Mouse (Mus musculus): ENCODE data around the gene Prnp. TPM values are rescaled to one million over a fixed set of nuclear protein-coding genes. Genes with fewer than 3 reads are reported as not detected.

Prnp gene
- polyA plus RNA-seq, 1 experiment from 2014 or later, result 205 TPM

GRCm38 (mm10) chr2:131971098-131971497 is 61.4 kb downstream of the Prnp start:
- Histone ChIP-seq H3K27ac (ENCODE audit: low read length) (no peak overlapping the region), H3K4me3 (replicated peaks; ENCODE audit: low read length) (no peak overlapping the region), H3K9ac (replicated peaks; ENCODE audit: low read depth, low read length) (no peak overlapping the region), H3K9me3 (ENCODE audit: control insufficient read depth, low read length) (no peaks in the 10 kb centered on the region), H3K4me2 (ENCODE audit: low read length) (no peak overlapping the region), H3K27me3 (replicated peaks; ENCODE audit: control insufficient read depth, insufficient read depth, low read length) (no peaks in the 10 kb centered on the region), H3K4me1 (replicated peaks; ENCODE audit: control insufficient read depth, insufficient read depth, low read length) (no peaks in the 10 kb centered on the region), H3K36me3 (ENCODE audit: control insufficient read depth, insufficient read depth) (no peaks in the 10 kb centered on the region)
- ATAC-seq, result no peak
- 72% methylated on average over 4 of the region's 4 CpGs for WGBS

GRCm38 (mm10) chr2:131976663-131977062 is 66.9 kb downstream of the Prnp start:
- H3K27me3 ChIP-seq (replicated peaks; ENCODE audit: control insufficient read depth, insufficient read depth, low read length), result no peaks in the 10 kb centered on the region
- no peak overlapping the region for H3K4me2 ChIP-seq (ENCODE audit: low read length)
- WGBS, result 82% methylated on average over 3 of the region's 3 CpGs
- no peaks in the 10 kb centered on the region for H3K4me1 ChIP-seq (replicated peaks; ENCODE audit: control insufficient read depth, insufficient read depth, low read length)
- no peaks in the 10 kb centered on the region for H3K9me3 ChIP-seq (ENCODE audit: control insufficient read depth, low read length)
- H3K4me3 ChIP-seq (replicated peaks; ENCODE audit: low read length), result no peak overlapping the region
- no peaks in the 10 kb centered on the region for H3K36me3 ChIP-seq (ENCODE audit: control insufficient read depth, insufficient read depth)
- H3K27ac ChIP-seq (ENCODE audit: low read length), result no peak overlapping the region
- no peak for ATAC-seq
- no peak overlapping the region for H3K9ac ChIP-seq (replicated peaks; ENCODE audit: low read depth, low read length)

GRCm38 (mm10) chr2:131980866-131981265 is 71.1 kb downstream of the Prnp start:
- H3K36me3 ChIP-seq (ENCODE audit: control insufficient read depth, insufficient read depth), result no peaks in the 10 kb centered on the region
- no peaks in the 10 kb centered on the region for H3K4me1 ChIP-seq (replicated peaks; ENCODE audit: control insufficient read depth, insufficient read depth, low read length)
- no peaks in the 10 kb centered on the region for H3K9me3 ChIP-seq (ENCODE audit: control insufficient read depth, low read length)
- no peak overlapping the region for H3K4me2 ChIP-seq (ENCODE audit: low read length)
- H3K4me3 ChIP-seq (replicated peaks; ENCODE audit: low read length), result no peak overlapping the region
- no peak overlapping the region for H3K27ac ChIP-seq (ENCODE audit: low read length)
- H3K9ac ChIP-seq (replicated peaks; ENCODE audit: low read depth, low read length), result no peak overlapping the region
- no peaks in the 10 kb centered on the region for H3K27me3 ChIP-seq (replicated peaks; ENCODE audit: control insufficient read depth, insufficient read depth, low read length)
- WGBS, result 43% methylated on average over 9 of the region's 9 CpGs
- no peak for ATAC-seq

GRCm38 (mm10) chr2:131982546-131983196 is 72.9 kb downstream of the Prnp start:
- no peak overlapping the region for H3K9ac ChIP-seq (replicated peaks; ENCODE audit: low read depth, low read length)
- no peaks in the 10 kb centered on the region for H3K27me3 ChIP-seq (replicated peaks; ENCODE audit: control insufficient read depth, insufficient read depth, low read length)
- no peak overlapping the region for H3K27ac ChIP-seq (ENCODE audit: low read length)
- H3K4me1 ChIP-seq (replicated peaks; ENCODE audit: control insufficient read depth, insufficient read depth, low read length), result no peaks in the 10 kb centered on the region
- H3K9me3 ChIP-seq (ENCODE audit: control insufficient read depth, low read length), result no peaks in the 10 kb centered on the region
- no peak overlapping the region for H3K4me3 ChIP-seq (replicated peaks; ENCODE audit: low read length)
- H3K36me3 ChIP-seq (ENCODE audit: control insufficient read depth, insufficient read depth), result no peaks in the 10 kb centered on the region
- H3K4me2 ChIP-seq (ENCODE audit: low read length), result no peak overlapping the region
- ATAC-seq, result peak; percentile 88
- WGBS, result 18% methylated on average over 6 of the region's 6 CpGs

GRCm38 (mm10) chr2:131987950-131988349 is 78.2 kb downstream of the Prnp start:
- Histone ChIP-seq H3K4me2 (ENCODE audit: low read length) (no peak overlapping the region), H3K4me3 (replicated peaks; ENCODE audit: low read length) (no peak overlapping the region), H3K9me3 (ENCODE audit: control insufficient read depth, low read length) (no peaks in the 10 kb centered on the region), H3K9ac (replicated peaks; ENCODE audit: low read depth, low read length) (no peak overlapping the region), H3K36me3 (ENCODE audit: control insufficient read depth, insufficient read depth) (no peaks in the 10 kb centered on the region), H3K27me3 (replicated peaks; ENCODE audit: control insufficient read depth, insufficient read depth, low read length) (no peaks in the 10 kb centered on the region), H3K27ac (ENCODE audit: low read length) (no peak overlapping the region), H3K4me1 (replicated peaks; ENCODE audit: control insufficient read depth, insufficient read depth, low read length) (no peaks in the 10 kb centered on the region)
- ATAC-seq, result no peak
- WGBS, result 52% methylated on average over 3 of the region's 3 CpGs

Other genes starting within 250 kb of the Prnp start
- not detected in 2 replicates for gene Erv3, start 50.2 kb upstream of the Prnp start, polyA plus RNA-seq (2015; fragmentation: Nextera tagmentation; extraction: Ambion mirVana)
- gene Prn, start within 50 bp of the Prnp start, polyA plus RNA-seq (2015; fragmentation: Nextera tagmentation; extraction: Ambion mirVana), result 0.48 TPM in 1 of 2 replicates, not detected in the other
- 11.2 and 12.8 TPM in 2 replicates for gene Prnd, start 40.9 kb downstream of the Prnp start, polyA plus RNA-seq (2015; fragmentation: Nextera tagmentation; extraction: Ambion mirVana)
- gene Rassf2, start 120.3 kb downstream of the Prnp start, polyA plus RNA-seq (2015; fragmentation: Nextera tagmentation; extraction: Ambion mirVana), result 27.4 and 32.1 TPM in 2 replicates
- gene Slc23a2, start 235.2 kb downstream of the Prnp start, polyA plus RNA-seq (2015; fragmentation: Nextera tagmentation; extraction: Ambion mirVana), result 32.7 and 37.2 TPM in 2 replicates